Mouse (Mus musculus) adrenal gland, postnatal 36 days (tissue): ENCODE measurements around the gene Abcb9. TPM values are rescaled to one million over a fixed set of nuclear protein-coding genes. Genes with fewer than 3 reads are reported as not detected.

Source experiments
- DNase-seq, 2 experiments: peaks; one replicate each; pipeline ENCODE4 v3.0.0; 2021; ENCODE audit warnings: mixed read lengths in 1 of 2
- long read RNA-seq, 2 experiments: library from polyadenylated mRNA; stranded (forward); transcript quantifications; one replicate each; pipeline ENCODE4 v2.0.0; 2021; ENCODE audit warnings: borderline sequencing depth in 2 of 2
- total RNA-seq, 2 experiments: library from RNA; stranded (reverse); gene quantifications; 2 replicates each; pipeline ENCODE4 v1.2.3; 2021

Abcb9 gene
- 10 to 100 TPM; 10.8 to 11.4 TPM for total RNA-seq
- long read RNA-seq, experiment 1, transcript Abcb9-201 (12 exons, 3,661 nt): major isoform, 13 of 21 reads
- long read RNA-seq, experiment 1, partial matches to known transcripts: 6 of 21 reads
- long read RNA-seq, experiment 1, other reads (novel, unspliced or antisense): 1 of 21 reads
- long read RNA-seq, experiment 2, partial matches to known transcripts: 1 of 6 reads
- long read RNA-seq, experiment 2, other reads (novel, unspliced or antisense): 1 of 6 reads

DNA sequence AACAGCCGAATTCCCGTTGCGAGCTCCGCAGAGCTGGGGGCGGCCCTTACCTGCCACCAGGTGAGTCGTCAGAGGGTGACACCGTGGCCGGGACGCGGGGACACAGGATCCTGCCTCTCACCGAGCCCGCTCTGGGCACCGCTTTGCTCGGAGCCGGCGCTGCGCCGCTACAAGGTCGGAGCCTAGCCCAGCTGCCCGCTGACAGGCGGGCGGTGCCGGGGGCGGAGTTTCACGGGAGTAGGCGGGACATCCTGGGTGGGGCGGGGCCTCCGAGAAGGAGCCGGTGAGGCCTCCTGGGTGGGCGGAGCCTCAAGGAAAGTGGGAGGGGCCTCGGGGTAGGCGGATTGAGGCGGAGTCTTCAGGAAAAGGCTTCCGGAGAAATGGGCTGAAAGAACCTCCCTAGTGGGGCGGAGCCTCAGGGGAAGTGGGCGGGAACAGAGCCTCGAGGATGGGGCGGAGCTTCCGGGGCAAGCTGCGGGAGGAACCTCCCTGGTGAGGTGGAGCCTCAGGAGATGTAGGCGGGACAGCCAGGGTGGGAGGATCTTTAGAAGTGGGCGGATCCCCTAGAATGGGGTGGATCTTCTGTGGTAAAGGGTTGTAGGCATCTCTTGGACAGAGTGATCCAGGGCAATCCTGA lies at the start of gene Abcb9:
Abcb9 (minus strand) TSS at position 203 of the 637 bp plus-strand sequence.
- peak; percentile 98 to 99 for DNase-seq

DNA sequence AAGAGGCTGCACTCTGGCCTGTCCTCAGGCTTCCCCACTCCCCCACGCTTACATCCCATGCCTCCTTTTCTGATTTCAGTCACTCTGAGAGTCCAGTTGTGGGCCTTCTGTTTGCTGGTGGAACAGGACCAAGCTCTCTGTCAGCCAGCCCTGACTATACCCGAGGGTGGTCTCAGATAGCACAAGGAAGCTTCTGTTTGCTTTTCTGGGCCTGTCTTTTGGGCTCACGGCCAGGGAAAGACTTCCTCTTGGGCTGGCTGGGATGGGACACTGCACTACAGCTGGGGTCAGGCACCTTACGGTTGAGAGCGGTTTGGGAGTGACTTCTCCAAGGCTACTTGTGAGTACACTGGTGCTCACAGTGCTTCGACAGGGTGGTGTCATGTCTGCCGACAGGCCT lies 42.5 kb upstream of the Abcb9 start:
- no peak for DNase-seq

DNA sequence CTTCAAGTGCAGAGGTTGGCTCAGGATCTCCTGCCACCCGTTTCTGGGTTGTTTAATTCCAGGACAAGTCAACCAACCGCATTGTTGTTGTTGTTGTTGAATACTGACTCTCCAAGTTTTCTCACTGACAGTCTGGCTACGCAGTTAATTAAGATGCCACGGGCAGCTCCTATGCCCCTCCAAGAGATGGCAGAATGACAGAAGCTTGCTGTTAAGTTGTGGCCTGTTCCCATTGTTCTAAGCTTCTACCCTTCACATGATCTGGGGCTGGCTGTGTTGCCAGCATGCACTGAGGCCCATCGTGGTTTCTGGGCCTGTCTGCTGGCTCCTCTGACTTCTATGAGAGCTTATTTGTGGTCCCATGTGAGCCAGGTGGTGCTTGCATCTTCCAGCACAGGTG lies 38.7 kb upstream of the Abcb9 start:
- DNase-seq: no peak

DNA sequence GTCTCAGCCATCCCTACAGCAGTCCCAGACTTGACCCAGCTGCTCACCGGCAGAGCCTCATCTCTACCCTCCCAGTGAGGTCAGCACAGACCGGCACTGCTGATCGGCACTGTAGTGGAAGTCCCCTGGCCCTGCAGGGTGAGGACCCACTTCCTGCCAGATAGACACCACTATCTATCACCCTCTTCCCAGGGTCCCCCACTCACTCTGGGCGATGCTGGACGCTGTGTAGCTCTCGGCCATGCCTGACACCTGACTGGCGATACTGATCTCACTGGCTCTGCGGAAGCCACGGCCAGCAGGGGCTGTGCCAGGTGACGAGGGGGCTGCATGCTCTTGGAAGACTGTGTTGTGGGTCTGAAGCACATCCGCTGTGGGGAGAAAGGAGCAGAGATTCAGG lies 29.5 kb upstream of the Abcb9 start:
- no peak for DNase-seq

DNA sequence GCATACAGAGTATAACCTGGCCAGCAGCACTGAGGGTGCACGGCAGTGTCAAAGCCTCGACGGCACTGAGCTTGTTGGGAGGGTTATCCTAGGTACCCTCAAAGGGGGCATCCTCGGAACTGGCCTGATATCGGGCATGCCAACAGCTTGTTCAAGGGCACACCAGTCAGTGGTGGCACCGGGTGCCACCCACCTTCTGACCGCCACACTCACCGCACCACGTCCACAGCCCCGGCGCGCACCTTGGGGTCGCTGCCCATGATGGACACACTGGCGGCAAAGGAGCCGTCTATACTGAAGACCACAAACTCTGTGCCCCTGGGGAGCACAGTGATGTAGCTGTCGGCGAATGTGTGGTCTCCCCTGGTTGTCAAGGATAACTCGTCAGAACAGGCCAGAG lies 26.8 kb upstream of the Abcb9 start:
- DNase-seq: no peak

DNA sequence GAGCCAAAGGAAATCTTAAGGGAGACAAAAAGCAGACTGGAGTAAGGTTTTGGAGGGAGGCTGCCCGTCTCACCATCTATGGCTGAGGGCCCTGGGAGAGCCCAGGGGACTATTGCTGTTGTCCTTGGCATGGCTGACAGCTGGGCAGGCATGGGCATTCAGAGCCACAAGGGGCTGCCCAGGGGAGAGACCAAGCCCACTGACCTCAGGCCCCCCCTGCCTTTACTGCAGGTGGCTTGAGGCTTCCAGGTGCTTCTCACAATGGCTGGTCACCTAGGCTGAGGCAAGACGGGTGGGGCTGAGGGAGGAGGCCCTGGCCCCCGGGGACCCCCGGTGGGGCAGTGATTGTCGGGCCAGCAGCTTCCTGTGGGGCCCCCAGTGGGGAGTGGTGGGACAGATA lies 23.6 kb upstream of the Abcb9 start:
- DNase-seq: no peak

DNA sequence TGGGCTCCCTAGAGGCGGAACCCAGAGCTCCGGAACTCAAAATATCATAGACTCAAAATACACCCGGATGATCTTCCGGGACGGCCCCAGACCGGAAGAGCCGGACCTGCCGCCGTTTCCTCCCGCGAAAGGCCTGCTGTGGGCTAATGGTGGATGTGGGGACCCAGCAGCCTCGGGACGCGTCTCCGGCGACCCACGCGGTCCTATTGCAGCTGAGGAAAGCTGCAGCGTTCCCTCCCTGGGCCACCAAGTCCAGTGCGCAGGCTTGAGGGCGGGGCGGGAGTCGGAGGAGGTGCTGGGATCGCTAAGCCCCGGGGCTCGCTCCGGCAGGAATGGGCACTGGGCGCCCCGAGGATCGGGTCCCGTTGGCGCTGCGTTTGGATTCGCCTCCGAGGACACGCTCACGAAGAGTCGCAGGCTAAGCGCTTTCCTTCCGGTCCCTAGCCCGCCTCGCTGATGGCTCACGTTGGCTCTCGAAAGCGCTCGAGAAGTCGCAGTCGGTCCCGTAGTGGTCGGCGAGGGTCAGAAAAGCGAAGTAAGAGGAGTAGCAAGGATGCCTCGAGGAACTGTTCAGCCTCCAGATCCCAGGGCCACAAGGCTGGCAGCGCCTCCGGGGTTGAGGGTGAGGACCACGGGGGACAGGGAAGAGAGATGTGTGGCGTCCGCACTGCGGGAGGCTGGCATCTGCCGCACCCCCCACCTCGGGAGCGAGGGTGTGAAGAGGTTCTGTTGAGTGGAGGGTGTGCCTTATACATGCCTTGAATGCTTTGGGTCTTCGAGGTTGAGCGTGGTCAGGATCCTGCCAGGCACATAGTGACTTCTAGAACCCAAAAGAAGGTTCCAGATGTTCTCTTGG lies 20.6 kb upstream of the Abcb9 start, which contains the start of gene Arl6ip4:
Arl6ip4 (plus strand) TSS at position 100 of the 856 bp plus-strand sequence.
- peak; percentile 78 to 81 for DNase-seq

DNA sequence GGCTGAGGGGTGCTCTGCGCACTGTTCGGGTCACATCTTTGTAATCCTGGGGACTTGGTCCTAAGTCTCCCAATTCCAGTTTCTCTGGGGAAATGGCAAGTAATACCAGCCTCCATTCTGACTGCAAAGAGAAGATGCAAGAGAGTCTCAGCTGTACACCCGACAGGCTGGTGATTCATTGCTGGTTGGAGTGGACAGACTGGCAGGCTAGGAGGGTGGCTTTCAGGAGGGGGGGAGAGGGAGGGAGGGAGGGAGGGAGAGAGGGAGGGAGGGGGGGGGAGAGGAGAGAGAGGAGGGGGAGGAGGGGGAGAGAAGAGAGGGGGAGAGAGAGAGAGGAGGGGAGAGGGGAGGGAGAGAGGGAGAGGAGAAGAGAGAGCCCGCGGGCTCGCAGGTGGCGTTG lies 19.9 kb upstream of the Abcb9 start:
- DNase-seq: no peak

DNA sequence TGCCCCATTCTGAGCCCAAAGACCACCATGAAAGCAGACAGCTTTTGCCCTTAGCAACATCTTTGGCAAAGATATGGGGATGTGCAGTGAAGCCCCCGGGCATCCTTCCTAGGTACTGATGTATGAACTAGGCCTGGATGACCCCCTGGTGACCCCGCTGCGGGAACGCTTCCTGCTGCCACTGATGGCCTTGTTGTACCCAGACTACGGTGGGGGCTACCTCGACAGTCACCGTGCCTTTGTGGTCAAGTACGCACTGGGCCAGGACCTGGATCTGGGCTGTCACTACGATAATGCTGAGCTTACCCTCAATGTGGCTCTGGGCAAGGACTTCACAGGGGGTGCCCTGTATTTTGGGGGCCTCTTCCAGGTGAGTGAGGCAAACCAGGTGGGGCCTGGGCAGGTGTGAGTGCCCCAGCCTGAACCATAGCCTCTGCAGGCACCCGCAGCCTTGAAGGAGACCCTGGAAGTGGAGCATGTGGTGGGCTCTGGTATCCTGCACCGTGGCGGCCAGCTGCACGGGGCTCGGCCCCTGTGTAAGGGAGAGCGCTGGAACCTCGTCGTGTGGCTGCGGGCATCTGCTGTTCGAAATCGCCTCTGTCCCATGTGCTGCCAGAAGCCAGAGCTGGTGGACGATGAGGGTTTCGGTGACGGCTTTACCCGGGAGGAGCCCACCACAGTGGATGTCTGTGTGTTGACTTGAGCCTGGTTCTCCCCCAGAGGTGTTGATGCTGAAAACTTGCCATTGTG lies 18.9 kb upstream of the Abcb9 start:
- DNase-seq: no peak

DNA sequence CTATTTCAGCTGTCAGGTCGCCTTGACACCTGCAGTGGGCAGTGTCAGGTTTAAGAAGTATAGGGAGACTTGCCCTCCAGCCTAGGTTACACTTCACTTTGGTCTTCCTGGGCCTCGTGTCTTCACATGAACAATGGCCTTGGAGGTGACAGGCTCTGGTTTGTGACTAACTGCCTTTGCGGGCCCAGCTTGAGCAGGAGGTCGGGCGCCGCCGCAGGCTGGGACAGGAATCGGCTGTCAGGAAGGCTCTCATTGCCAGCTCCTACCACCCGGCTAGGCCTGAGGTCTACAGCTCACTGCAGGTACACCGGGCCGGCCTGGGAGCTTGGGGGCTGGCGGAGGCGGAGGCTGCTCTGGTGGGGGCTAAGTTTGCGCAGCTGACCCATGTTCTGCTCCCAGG lies 17.4 kb upstream of the Abcb9 start:
- DNase-seq: peak; percentile 84 to 87

DNA sequence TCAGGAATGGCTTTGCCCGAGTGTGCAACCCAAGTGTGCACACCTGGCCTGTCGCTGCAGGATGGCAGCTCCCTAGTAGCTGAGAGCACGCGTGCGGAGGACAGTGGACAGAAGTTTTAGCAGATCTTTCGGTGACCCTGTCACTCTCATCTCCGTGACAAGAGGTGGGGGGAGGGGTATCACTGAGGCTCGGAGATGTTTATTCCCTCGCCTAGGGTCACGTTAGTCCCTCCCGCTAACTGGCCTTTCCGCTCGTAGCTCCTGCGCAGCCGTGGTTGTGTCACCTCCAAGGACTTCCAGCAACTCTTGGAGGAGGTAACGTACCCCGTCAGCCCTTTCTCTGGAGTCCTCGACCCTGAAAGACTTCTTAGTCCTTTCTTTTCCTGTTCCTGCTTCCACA lies 16.9 kb upstream of the Abcb9 start:
- DNase-seq: peak; percentile 63 to 65

DNA sequence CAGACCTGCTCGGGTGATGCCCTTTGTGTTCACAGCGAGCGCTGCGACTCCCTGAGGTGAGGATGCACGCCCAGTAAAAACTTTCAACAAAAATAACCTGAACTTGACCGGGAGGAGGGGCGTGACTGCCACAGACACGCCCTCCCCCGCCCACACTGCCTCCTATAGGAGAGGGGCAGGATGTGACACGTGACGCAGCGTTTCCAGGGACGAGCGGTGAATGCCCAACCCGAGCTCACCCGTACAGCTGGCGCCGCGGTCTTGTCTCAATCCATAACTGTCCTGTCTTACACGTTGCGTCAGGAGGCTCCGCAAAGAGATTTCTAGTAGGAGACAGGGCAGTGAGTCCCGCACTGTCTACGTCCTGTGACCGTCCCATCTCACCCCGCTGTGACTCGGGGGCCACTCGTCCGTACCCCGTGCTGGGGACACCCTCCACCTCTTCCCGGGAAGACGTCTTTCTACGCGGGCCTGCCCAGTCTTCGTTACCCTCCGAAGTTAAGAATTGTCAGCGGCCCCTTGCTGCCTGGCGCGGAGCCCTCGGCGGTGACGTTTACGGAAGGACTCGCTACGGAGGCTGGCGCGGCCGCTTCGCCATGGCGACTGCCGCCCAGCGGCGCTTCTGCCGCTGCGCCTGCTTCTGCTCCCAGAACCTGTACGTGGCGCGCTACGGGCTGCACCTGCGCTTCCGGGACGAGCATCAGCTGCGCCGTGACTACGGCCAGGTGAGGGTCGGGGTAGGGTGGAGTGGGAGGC lies 16.3 kb upstream of the Abcb9 start, which contains the start of gene Ogfod2:
Ogfod2 (plus strand) TSS at position 556 of the 756 bp plus-strand sequence.
- peak; percentile 96 for DNase-seq

DNA sequence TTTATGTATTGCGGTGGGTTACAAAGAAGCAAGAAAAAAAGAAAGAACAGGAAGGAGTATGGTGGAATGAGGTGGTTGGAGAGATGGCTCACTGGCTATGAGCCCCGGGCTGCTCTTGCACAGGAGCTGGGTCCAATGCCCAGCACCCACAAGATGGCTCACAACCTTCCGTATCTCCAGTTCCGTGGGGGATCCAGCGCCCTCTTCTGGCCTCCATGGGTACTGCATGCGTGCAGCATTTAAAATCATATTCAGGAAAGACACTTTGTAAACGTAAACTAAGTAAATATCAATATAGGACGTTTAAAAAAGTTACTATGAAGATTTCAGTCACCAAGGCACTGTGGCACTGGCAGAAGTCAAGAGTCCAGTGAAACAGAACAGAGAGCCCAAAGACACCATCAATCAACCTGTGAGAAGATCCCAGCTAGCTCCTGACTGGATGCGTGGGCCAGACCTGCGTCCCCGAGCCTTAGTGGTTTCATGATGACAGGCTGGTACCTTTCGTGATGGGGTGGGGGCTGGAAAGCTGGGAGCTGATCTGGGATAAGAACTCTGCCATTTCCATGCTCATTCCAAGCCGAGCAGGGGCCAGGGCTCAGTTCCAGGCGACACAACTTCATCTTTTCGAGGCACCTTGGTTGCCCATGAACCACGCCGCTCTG lies 15.6 kb upstream of the Abcb9 start:
- DNase-seq: peak; percentile 44 to 64

DNA sequence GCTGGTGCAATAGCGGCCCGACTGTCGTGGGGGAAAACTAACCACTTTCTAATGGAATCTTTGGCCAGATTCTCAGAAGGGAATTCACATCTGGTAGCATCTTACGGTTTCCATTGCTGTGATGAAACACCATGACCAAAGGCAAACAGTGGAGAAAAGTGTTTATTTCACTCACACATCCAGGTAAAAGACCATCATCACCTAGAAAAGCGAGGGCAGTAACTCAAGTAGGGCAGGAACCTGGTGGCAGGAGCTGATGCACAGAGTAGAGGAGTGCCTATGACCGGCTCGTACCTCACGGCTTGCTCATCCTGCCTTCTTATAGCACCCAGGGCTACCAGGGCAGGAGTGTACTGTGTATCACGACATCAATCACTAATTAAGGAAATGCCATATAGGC lies 8.0 kb upstream of the Abcb9 start:
- no peak for DNase-seq

DNA sequence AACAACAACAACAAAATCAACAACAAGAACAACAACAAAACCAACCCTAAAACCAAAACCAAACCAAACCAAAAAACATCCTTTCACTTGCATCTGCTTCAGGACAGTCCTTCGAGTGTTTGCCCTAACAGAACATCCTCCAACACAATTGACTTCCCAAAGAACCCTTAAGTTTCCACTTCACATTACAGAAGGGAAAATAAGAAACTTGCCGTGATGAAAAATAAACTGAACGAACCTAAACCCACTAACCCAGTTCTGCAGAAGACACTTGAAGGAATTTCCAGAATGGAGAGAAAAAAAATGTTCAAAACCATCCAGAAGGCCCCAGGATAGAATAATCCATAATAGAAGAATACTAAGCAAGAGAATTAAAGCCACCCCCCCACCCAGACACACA lies 7.4 kb upstream of the Abcb9 start:
- DNase-seq: no peak

DNA sequence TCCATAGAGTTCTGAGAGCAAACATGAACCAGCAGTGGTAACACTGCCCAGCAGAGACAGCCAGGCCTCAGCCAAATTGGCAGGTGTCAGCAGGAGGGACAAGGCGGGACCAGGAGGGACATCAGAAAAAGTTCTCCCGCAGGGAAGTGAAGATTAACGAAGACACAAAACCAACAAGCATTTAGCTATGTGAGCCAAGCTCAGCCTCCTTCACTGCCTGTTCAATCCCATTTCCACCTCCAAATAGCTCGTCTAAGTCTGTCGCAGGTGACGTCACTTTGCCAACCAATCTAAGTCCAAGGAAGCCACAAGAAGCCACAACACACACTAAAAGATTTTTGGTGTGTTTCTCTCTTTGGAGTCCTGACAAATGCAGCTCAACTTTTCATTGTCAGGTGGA lies 6.7 kb upstream of the Abcb9 start:
- DNase-seq: no peak

DNA sequence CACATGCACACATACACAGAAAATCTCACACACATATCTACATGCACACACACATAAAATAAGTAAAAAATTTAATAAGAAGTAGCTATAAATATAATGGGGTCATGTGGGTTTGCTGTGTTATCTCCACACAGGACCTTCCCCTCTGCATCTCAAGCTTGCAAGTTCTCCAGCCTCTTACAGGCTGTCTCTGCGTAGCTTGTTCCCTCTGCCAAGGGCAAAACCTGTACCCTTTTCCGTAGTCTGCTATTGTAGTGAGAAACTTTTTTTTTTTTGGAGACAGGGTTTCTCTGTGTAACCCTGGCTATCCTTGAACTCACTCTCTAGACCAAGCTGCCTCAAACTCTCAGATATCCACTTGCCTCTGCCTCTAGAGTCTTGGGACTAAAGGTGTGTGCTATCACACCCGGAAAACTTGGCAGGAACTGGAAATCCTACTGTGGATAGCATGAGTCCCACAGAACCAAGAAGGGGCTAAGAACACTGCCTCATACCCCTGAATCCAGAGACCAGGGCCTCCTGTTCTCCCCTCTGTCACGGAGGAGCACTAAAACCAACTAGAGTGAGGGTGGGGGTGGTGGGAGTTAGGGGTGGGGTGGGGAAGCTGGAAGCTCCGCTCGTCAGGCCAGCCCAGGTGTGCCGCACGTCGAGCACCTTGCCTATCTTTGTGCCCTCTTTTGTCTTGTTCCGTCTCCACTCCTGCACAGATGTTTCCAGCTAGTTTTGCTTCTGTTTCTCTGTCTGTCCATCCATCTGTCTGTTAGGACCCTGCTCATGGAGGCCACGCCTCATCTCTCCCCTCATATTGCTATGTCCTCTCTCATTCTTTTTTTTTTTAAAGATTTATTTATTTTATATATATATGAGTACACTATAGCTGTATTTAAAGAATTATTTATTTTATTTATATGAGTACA lies 4.8 kb upstream of the Abcb9 start:
- no peak for DNase-seq

DNA sequence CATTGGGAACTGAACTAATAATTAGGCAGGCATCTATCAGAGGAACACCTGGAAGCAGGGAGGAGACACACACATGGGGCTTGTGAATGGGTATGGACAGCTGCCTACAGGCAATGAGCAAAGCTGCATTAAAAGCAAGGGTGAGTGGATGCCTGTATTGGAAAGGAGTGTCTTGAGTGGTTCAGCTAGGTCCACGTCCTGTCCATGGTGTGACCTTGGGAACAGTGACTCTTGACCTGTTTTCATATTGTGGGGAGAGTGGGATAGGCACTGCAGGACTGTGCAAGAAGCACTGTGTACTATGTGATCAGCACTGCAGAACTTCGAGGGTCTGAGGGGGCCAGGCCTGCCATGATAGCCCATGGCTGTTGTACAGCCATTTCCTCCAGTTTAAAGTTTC lies 3.3 kb upstream of the Abcb9 start:
- DNase-seq: no peak

DNA sequence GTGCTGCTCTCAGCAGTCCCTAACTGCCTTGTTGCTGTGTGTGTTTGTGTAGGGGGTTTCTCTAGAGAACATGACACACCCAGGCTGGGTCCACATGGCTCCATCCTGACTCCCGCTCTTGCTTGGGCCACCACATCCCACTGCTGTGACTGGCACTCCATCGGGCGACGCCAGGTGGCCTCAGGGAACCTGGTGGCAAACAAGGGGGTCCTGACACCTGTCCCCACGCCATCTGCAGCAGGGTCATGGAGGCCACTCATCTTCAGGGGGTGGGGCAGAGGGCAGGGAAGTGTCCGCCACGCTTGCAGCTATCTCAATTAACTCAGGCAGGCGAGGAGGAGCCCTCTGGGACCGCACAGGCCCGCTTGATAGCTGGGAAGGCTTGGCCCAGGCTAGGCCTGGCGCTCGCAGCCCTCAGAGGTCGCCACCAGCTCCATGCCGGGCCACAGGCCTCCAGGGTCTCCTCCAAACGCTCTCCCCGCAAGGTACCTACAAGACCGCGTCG lies 469 bp downstream of the Abcb9 start:
- no peak for DNase-seq
